Mouse (Mus musculus): ENCODE data around the gene Pou2af1. TPM values are rescaled to one million over a fixed set of nuclear protein-coding genes. Genes with fewer than 3 reads are reported as not detected.

Pou2af1 gene
- polyA plus RNA-seq, 1 experiment from 2014 or later, result not detected

DNA sequence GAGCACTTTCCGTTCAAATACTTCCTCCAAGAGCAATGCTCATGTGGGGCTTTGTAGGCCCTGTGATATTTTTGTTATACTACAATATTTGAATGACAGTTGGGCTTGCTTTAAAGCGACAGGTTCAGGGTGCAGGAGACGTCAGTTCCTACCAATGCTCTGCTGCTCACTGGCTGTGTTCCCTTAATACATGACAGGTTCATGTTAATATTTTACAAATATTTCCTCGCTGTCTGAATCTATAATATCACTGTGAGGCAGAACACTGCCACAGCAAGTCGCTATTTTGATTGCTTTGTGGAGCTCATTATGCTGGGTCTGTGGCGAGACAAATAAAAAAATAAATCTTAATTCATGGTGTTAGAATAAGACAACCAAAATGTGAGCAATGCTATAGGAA is 2.3 kb upstream of the Pou2af1 start:
- Histone ChIP-seq H3K4me1 (replicated peaks; ENCODE audit: control insufficient read depth, insufficient read depth, low read length) (no peaks in the 10 kb centered on the region; the same call in 1 of the 2 replicates), H3K4me2 (replicated peaks; ENCODE audit: low read depth, low read length) (no peak overlapping the region), H3K27me3 (ENCODE audit: control insufficient read depth, insufficient read depth, low read length) (no peaks in the 10 kb centered on the region), H3K9ac (ENCODE audit: low read depth, low read length) (no peak overlapping the region), H3K36me3 (ENCODE audit: control insufficient read depth, insufficient read depth, low read length) (no peaks in the 10 kb centered on the region), H3K27ac (ENCODE audit: low read depth, low read length) (no peak overlapping the region), H3K4me3 (ENCODE audit: low read depth, low read length) (no peak overlapping the region), H3K9me3 (ENCODE audit: control insufficient read depth, low read length) (no peaks in the 10 kb centered on the region)
- ATAC-seq (ENCODE audit: low FRiP score) (no peak), DNase-seq (ENCODE audit: low spot score) (no peak)
- WGBS, result 85% methylated on average over 6 of the region's 6 CpGs

DNA sequence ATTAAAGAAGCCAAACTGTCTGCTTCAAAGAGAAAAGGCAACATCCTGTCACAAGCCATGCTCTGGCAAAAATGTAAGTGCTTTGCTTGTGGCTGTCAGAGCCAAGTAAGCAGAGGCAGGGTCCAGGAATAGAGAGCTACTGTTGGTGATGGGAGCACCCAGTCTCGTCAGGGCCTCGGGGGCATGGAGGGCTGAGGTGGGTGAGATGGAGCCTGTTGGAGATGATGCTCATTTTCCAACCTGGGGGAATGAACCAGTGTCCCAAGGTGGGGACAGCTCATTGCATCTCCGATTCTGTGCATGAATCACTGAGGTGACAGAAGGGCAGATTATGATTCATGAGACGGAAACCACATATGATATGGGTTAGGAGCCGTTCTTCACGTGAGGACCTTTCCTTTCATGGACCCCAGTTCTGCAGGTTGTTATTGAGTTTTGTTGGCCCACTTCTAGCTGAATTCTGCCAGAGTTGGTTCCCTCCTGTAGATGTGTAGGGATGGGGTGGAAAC is 275 bp downstream of the Pou2af1 start:
- Histone ChIP-seq H3K4me3 (ENCODE audit: low read depth, low read length) (no peak overlapping the region), H3K27me3 (ENCODE audit: control insufficient read depth, insufficient read depth, low read length) (no peaks in the 10 kb centered on the region), H3K27ac (ENCODE audit: low read depth, low read length) (no peak overlapping the region), H3K9ac (ENCODE audit: low read depth, low read length) (no peak overlapping the region), H3K4me2 (replicated peaks; ENCODE audit: low read depth, low read length) (no peak overlapping the region), H3K36me3 (ENCODE audit: control insufficient read depth, insufficient read depth, low read length) (no peaks in the 10 kb centered on the region), H3K4me1 (replicated peaks; ENCODE audit: control insufficient read depth, insufficient read depth, low read length) (no peaks in the 10 kb centered on the region; the same call in 1 of the 2 replicates), H3K9me3 (ENCODE audit: control insufficient read depth, low read length) (no peaks in the 10 kb centered on the region)
- ATAC-seq (ENCODE audit: low FRiP score) (no peak), DNase-seq (ENCODE audit: low spot score) (no peak)
- 90% methylated on average over 6 of the region's 6 CpGs for WGBS

DNA sequence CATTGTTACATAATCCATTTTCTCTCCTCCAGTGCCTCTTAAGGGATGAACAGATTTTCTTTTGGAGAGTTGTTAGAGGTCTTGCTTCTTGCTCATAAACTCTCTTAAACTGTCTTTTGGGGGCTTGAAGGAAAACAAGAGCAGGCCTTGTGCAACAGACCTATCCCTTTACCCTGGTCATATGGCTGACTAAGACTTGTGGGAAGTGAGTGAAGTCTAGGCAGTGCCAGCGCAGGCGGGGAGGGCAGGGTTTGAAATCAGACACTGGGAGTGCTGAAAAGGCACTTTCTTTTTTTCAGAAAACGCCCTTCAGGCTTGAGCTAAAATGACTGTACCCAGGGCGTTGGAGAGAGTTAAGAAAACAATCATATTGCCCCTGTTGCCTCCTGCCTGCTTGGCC is 1.8 kb downstream of the Pou2af1 start:
- no peaks in the 10 kb centered on the region for H3K36me3 ChIP-seq (ENCODE audit: control insufficient read depth, insufficient read depth, low read length)
- no peak overlapping the region for H3K4me3 ChIP-seq (ENCODE audit: low read depth, low read length)
- no peaks in the 10 kb centered on the region; the same call in 1 of the 2 replicates for H3K4me1 ChIP-seq (replicated peaks; ENCODE audit: control insufficient read depth, insufficient read depth, low read length)
- H3K9me3 ChIP-seq (ENCODE audit: control insufficient read depth, low read length), result no peaks in the 10 kb centered on the region
- ATAC-seq (ENCODE audit: low FRiP score), result no peak
- no peak overlapping the region for H3K27ac ChIP-seq (ENCODE audit: low read depth, low read length)
- DNase-seq (ENCODE audit: low spot score), result no peak
- WGBS, result 50% methylated on average over 4 of the region's 4 CpGs
- no peak overlapping the region for H3K4me2 ChIP-seq (replicated peaks; ENCODE audit: low read depth, low read length)
- no peaks in the 10 kb centered on the region for H3K27me3 ChIP-seq (ENCODE audit: control insufficient read depth, insufficient read depth, low read length)
- no peak overlapping the region for H3K9ac ChIP-seq (ENCODE audit: low read depth, low read length)

DNA sequence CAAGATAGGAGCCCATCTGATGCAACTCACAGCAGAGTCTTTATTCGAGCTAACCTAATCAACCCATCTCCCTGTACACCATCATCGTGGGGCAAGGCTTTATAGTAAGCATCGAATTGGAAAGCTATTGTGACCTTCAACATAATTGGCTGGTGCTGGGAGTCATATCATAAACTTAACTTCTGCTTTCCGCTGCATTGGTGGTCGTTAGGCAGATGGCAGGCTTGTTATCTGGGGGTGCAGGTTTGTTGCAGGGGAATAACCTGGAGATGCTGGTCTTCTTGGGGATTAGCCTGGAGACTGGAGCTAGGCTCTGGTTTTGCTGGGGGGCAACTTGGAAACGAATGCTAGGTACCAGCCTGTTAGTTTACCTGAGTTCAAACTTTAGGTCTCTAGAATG is 2.4 kb downstream of the Pou2af1 start:
- no peaks in the 10 kb centered on the region for H3K27me3 ChIP-seq (ENCODE audit: control insufficient read depth, insufficient read depth, low read length)
- no peak overlapping the region for H3K9ac ChIP-seq (ENCODE audit: low read depth, low read length)
- WGBS, result 91% methylated on average over 6 of the region's 6 CpGs
- H3K9me3 ChIP-seq (ENCODE audit: control insufficient read depth, low read length), result no peaks in the 10 kb centered on the region
- no peaks in the 10 kb centered on the region for H3K36me3 ChIP-seq (ENCODE audit: control insufficient read depth, insufficient read depth, low read length)
- no peak overlapping the region for H3K4me2 ChIP-seq (replicated peaks; ENCODE audit: low read depth, low read length)
- H3K27ac ChIP-seq (ENCODE audit: low read depth, low read length), result no peak overlapping the region
- no peak for ATAC-seq (ENCODE audit: low FRiP score)
- H3K4me3 ChIP-seq (ENCODE audit: low read depth, low read length), result no peak overlapping the region
- H3K4me1 ChIP-seq (replicated peaks; ENCODE audit: control insufficient read depth, insufficient read depth, low read length), result no peaks in the 10 kb centered on the region; the same call in 1 of the 2 replicates
- DNase-seq (ENCODE audit: low spot score), result no peak

DNA sequence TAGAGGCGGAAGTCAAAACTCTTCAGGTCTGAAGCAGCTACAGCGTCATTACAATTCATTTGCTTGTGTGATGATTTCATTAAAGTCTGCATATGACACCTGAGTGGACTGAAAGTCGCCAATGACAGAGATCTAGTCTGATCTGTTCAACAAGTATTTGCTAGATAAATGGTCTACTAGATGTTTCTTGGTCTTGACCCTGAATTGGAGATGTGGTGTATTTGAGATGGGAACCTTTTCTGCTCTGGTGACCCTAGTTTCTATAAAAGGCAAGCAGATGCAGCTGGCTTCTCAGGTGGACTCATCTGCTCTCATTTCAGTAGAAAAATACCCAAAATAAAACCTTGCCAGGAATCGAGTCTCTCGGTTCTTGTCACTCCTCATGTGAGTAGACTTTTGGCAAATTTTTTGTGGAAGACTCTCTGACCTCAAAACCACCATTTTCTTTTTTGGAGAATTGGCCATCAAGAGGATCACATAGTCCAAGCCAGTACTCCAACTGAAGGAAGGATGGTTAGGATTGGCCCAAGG is 12.2 kb downstream of the Pou2af1 start:
- no peak overlapping the region for H3K27ac ChIP-seq (ENCODE audit: low read depth, low read length)
- no peaks in the 10 kb centered on the region for H3K9me3 ChIP-seq (ENCODE audit: control insufficient read depth, low read length)
- WGBS, result 87% methylated on average over 5 of the region's 5 CpGs
- ATAC-seq (ENCODE audit: low FRiP score) (no peak), DNase-seq (ENCODE audit: low spot score) (no peak)
- peaks cover 8% of the 10 kb centered on the region; the same call in 1 of the 2 replicates for H3K27me3 ChIP-seq (ENCODE audit: control insufficient read depth, insufficient read depth, low read length)
- no peaks in the 10 kb centered on the region for H3K36me3 ChIP-seq (ENCODE audit: control insufficient read depth, insufficient read depth, low read length)
- H3K4me1 ChIP-seq (replicated peaks; ENCODE audit: control insufficient read depth, insufficient read depth, low read length), result no peaks in the 10 kb centered on the region
- H3K9ac ChIP-seq (ENCODE audit: low read depth, low read length), result no peak overlapping the region
- H3K4me2 ChIP-seq (replicated peaks; ENCODE audit: low read depth, low read length), result no peak overlapping the region
- H3K4me3 ChIP-seq (ENCODE audit: low read depth, low read length), result no peak overlapping the region

DNA sequence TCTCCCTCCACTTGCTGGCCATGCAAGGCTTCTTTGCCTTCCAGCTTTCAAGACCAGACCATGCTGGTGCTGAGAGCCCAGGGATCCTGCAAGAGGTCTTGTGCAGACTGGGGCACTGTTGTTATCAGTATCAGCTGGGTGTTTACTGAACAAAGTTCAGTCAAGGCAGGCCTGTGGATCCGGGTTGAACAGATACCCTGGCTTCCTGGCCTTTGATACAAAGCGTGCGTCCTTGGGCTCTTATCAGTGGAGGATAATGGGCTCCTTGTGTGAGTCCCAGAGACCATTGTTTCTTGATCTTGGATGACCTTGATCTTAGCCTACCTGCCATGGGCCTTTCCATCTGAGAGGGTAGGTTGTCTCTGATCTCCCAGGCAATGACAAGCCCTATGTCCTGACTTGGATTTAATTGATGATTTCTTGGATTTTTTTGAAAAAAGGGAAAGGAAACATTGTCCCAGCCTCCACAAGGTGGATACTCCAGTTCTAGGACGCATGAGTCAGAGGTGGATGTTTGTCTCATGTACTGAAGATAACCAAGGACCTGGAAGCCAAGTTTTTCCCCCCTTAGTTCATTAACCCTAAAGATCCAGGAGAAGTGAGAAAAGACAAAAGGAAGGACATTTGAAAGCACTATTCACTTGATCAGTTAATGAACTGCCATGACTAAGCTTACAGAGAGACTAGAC is 17.3 kb downstream of the Pou2af1 start:
- H3K27ac ChIP-seq (ENCODE audit: low read depth, low read length), result no peak overlapping the region
- H3K4me2 ChIP-seq (replicated peaks; ENCODE audit: low read depth, low read length), result no peak overlapping the region
- H3K36me3 ChIP-seq (ENCODE audit: control insufficient read depth, insufficient read depth, low read length), result no peaks in the 10 kb centered on the region
- ATAC-seq (ENCODE audit: low FRiP score) (no peak), DNase-seq (ENCODE audit: low spot score) (no peak)
- peaks cover 15% of the 10 kb centered on the region; the same call in 1 of the 2 replicates for H3K27me3 ChIP-seq (ENCODE audit: control insufficient read depth, insufficient read depth, low read length)
- H3K4me3 ChIP-seq (ENCODE audit: low read depth, low read length), result no peak overlapping the region
- H3K9ac ChIP-seq (ENCODE audit: low read depth, low read length), result no peak overlapping the region
- 93% methylated on average over 4 of the region's 4 CpGs for WGBS
- H3K9me3 ChIP-seq (ENCODE audit: control insufficient read depth, low read length), result no peaks in the 10 kb centered on the region
- no peaks in the 10 kb centered on the region for H3K4me1 ChIP-seq (replicated peaks; ENCODE audit: control insufficient read depth, insufficient read depth, low read length)

DNA sequence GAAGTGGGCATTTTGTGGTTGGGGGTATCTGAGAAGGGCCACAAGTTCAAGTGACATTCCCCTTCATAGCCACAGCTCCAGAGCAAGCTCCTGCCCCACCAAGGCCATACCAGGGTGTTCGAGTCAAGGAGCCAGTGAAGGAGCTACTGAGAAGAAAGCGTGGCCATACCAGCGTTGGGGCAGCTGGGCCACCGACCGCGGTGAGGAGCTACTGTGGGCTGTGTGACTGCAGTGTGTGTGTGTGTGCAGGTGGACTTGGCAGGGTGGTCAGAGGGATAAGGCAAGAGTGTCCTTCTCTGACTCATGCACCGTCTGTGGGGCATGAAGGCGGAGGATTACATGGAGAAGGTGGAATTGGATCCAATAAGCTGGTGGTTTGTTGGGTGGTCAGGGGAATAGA is 18.7 kb downstream of the Pou2af1 start:
- Histone ChIP-seq H3K27me3 (ENCODE audit: control insufficient read depth, insufficient read depth, low read length) (peaks cover 15% of the 10 kb centered on the region; the same call in 1 of the 2 replicates), H3K4me2 (replicated peaks; ENCODE audit: low read depth, low read length) (no peak overlapping the region), H3K4me1 (replicated peaks; ENCODE audit: control insufficient read depth, insufficient read depth, low read length) (no peaks in the 10 kb centered on the region), H3K9me3 (ENCODE audit: control insufficient read depth, low read length) (no peaks in the 10 kb centered on the region), H3K36me3 (ENCODE audit: control insufficient read depth, insufficient read depth, low read length) (no peaks in the 10 kb centered on the region), H3K9ac (ENCODE audit: low read depth, low read length) (no peak overlapping the region), H3K27ac (ENCODE audit: low read depth, low read length) (no peak overlapping the region), H3K4me3 (ENCODE audit: low read depth, low read length) (no peak overlapping the region)
- WGBS, result 94% methylated on average over 8 of the region's 8 CpGs
- DNase-seq (ENCODE audit: low spot score) (no peak), ATAC-seq (ENCODE audit: low FRiP score) (no peak)

DNA sequence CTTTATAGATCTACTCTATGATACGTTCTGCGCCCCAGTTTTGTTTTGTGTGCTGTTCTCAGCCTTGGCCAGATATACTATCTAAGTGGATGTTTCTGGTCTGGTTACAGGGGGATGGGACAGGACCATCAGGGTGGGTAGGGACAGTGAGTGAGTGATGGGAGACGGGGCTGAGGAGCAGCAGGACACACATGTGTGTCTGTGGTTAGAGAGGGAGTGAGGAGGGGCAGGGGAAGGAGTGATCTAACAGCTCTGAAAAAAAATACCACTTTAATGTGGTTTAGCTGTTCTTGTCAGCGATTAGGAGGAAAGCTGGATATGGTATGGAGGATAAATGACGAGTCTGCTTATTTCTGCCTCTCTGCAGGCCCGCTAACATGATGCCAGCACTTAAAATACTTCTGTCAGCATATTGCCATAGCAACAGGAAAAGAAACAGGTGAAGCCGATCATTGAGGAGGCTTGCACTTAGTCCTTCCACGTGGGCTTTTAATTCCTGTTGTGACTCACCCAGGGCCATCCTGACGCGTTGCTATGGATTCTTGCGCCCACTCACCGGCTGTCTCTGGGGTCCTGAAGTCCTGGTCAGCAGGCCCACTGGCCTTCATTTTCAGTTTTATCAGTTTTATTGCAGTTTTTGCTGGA is 25.4 kb downstream of the Pou2af1 start:
- Histone ChIP-seq H3K27ac (ENCODE audit: low read depth, low read length) (no peak overlapping the region), H3K27me3 (ENCODE audit: control insufficient read depth, insufficient read depth, low read length) (peaks cover 2% of the 10 kb centered on the region; the same call in 1 of the 2 replicates), H3K4me3 (ENCODE audit: low read depth, low read length) (no peak overlapping the region), H3K9me3 (ENCODE audit: control insufficient read depth, low read length) (no peaks in the 10 kb centered on the region), H3K4me1 (replicated peaks; ENCODE audit: control insufficient read depth, insufficient read depth, low read length) (no peaks in the 10 kb centered on the region), H3K36me3 (ENCODE audit: control insufficient read depth, insufficient read depth, low read length) (no peaks in the 10 kb centered on the region), H3K9ac (ENCODE audit: low read depth, low read length) (no peak overlapping the region), H3K4me2 (replicated peaks; ENCODE audit: low read depth, low read length) (no peak overlapping the region)
- ATAC-seq (ENCODE audit: low FRiP score), result no peak
- DNase-seq (ENCODE audit: low spot score), result no peak
- 70% methylated on average over 12 of the region's 12 CpGs for WGBS
